7 mouse cellular contexts compared by ENCODE assay signal in the genomic region with DNA sequence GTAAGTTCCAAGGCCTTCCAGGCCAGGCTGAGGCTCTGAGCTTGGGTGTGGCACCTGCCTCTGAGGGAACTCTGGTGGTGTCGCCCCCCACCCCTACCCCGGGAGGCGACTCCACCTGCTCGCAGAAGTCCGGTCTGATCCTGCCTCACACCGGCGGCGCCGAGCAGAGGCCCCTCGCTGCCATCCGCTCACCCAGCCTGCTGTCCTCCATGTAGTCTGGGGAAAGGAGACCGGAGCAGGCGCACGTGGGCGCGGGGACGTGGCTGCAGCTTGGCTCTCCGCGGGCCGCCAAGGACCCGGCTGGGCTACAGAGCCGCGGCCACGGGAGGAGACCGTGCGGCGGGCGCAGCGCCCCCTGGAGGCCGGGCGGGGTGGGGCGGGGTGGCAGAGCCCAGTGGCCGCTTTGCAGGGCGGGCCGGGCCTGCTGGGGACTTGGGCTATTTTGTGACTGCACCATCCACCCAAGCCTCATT. TPM values are rescaled to one million over a fixed set of nuclear protein-coding genes. Genes with fewer than 3 reads are reported as not detected.
A peak's percentile ranks its signal among the peaks of the same experiment; 100 is the strongest.
DNase-seq lines count a peak whose midpoint lies in the region; ATAC-seq and TF ChIP-seq lines count a peak whose summit lies in the region.

No protein-coding gene starts in this region.

- no peaks in the 10 kb centered on the region for H3K9me3 ChIP-seq in ES-Bruce4 (replicated peaks; ENCODE audit: control insufficient read depth, insufficient read depth, low read length, poor library complexity, severe bottlenecking)
- H3K9me3 ChIP-seq in heart, embryonic 16.5 days (replicated peaks; ENCODE audit: control insufficient read depth, low read length) = no peaks in the 10 kb centered on the region
- no peaks in the 10 kb centered on the region for H3K9me3 ChIP-seq in limb, embryonic 12.5 days
- no peaks in the 10 kb centered on the region for H3K9me3 ChIP-seq in midbrain, embryonic 12.5 days

- H3K4me1 ChIP-seq in ES-Bruce4 (ENCODE audit: control insufficient read depth, insufficient read depth, low read length) = no peaks in the 10 kb centered on the region
- peaks cover 7% of the 10 kb centered on the region for H3K4me1 ChIP-seq in heart, embryonic 16.5 days (ENCODE audit: control insufficient read depth, insufficient read depth, low read length)
- peaks cover 16% of the 10 kb centered on the region for H3K4me1 ChIP-seq in limb, embryonic 12.5 days (replicated peaks)
- H3K4me1 ChIP-seq in midbrain, embryonic 12.5 days = peaks cover 12% of the 10 kb centered on the region

- H3K27me3 ChIP-seq in ES-Bruce4 (ENCODE audit: control insufficient read depth, insufficient read depth, low read length, poor library complexity, severe bottlenecking) = peaks cover 28% of the 10 kb centered on the region
- peaks cover 68% of the 10 kb centered on the region for H3K27me3 ChIP-seq in heart, embryonic 16.5 days (ENCODE audit: control insufficient read depth, insufficient read depth, low read length)
- peaks cover 95% of the 10 kb centered on the region for H3K27me3 ChIP-seq in limb, embryonic 12.5 days
- H3K27me3 ChIP-seq in midbrain, embryonic 12.5 days = peaks cover 94% of the 10 kb centered on the region

- no peaks in the 10 kb centered on the region for H3K36me3 ChIP-seq in ES-Bruce4 (ENCODE audit: control insufficient read depth, insufficient read depth, low read length, poor library complexity, severe bottlenecking)
- no peaks in the 10 kb centered on the region for H3K36me3 ChIP-seq in heart, embryonic 16.5 days (ENCODE audit: control insufficient read depth, insufficient read depth)
- H3K36me3 ChIP-seq in limb, embryonic 12.5 days = no peaks in the 10 kb centered on the region
- no peaks in the 10 kb centered on the region for H3K36me3 ChIP-seq in midbrain, embryonic 12.5 days

- peak overlapping the region; percentile 86 for H3K9ac ChIP-seq in ES-Bruce4 (ENCODE audit: low read depth, poor library complexity, severe bottlenecking)
- H3K9ac ChIP-seq in heart, embryonic 16.5 days (ENCODE audit: low read length) = peak overlapping the region; percentile 63
- H3K9ac ChIP-seq in limb, embryonic 12.5 days (replicated peaks) = no peak overlapping the region; the same call in 1 of the 2 replicates
- H3K9ac ChIP-seq in midbrain, embryonic 12.5 days (replicated peaks) = no peak overlapping the region

- TF ChIP-seq CTCF in ES-Bruce4 (IDR thresholded peaks at IDR 0.05; ENCODE audit: low read depth, low read length) = peak; percentile 40

- TF ChIP-seq POLR2A in ES-Bruce4 (IDR thresholded peaks at IDR 0.05; ENCODE audit: insufficient read depth, low read length) = no peak

- peak; percentile 32; the same call in 1 of the 2 replicates for ATAC-seq in heart, embryonic 16.5 days (replicated peaks; ENCODE audit: extremely low read depth, insufficient read depth, low FRiP score)
- peak; percentile 87 for ATAC-seq in limb, embryonic 12.5 days (ENCODE audit: insufficient number of reproducible peaks, insufficient read depth, low FRiP score, low TSS enrichment, low read depth)
- peak; percentile 69 for ATAC-seq in midbrain, embryonic 12.5 days (ENCODE audit: low FRiP score, low read depth)

- 0% methylated on average over 27 of the region's 35 CpGs for WGBS in heart, embryonic 16.5 days
- under 1% methylated on average over 32 of the region's 35 CpGs for WGBS in limb, embryonic 12.5 days
- under 1% methylated on average over 26 of the region's 35 CpGs for WGBS in midbrain, embryonic 12.5 days

- peak overlapping the region; percentile 79 for H3K4me2 ChIP-seq in heart, embryonic 16.5 days (ENCODE audit: low read depth, low read length)
- peak overlapping the region; percentile 65 for H3K4me2 ChIP-seq in limb, embryonic 12.5 days
- H3K4me2 ChIP-seq in midbrain, embryonic 12.5 days (replicated peaks) = peak overlapping the region; percentile 44

- peak overlapping the region; percentile 90 for H3K4me3 ChIP-seq in ES-Bruce4 (ENCODE audit: low read depth, low read length)
- peak overlapping the region; percentile 48 for H3K4me3 ChIP-seq in heart, embryonic 16.5 days (ENCODE audit: low read length)
- H3K4me3 ChIP-seq in limb, embryonic 12.5 days (replicated peaks) = peak overlapping the region; percentile 37
- H3K4me3 ChIP-seq in midbrain, embryonic 12.5 days = peak overlapping the region; percentile 27

- 0 out of 2 replicates have a peak, but pooled peaks have one; percentile 3 for TF ChIP-seq EP300 in ES-Bruce4 (IDR thresholded peaks at IDR 0.05; ENCODE audit: insufficient read depth, low read depth, low read length)

- H3K27ac ChIP-seq in ES-Bruce4 (ENCODE audit: insufficient read depth, low read length) = no peak overlapping the region
- H3K27ac ChIP-seq in heart, embryonic 16.5 days (ENCODE audit: low read length) = no peak overlapping the region
- H3K27ac ChIP-seq in limb, embryonic 12.5 days = no peak overlapping the region
- H3K27ac ChIP-seq in midbrain, embryonic 12.5 days (replicated peaks) = no peak overlapping the region

- DNase-seq in CD4-positive helper T cell, adult 2 months (ENCODE audit: low read depth, low spot score) = peak; percentile 46
- DNase-seq in embryo, embryonic 9.5 days (ENCODE audit: extremely low spot score) = peak; percentile 83
- peak; percentile 79 for DNase-seq in testis, postnatal 10 days (ENCODE audit: low spot score)

RNA-seq across cellular contexts. Expression of gene Otp, which starts 6.9 kb away (rescaled TPM):
- polyA plus RNA-seq in ES-Bruce4 (2011; ENCODE audit: insufficient read depth, insufficient read length, low read depth, missing spikeins) = not detected in 2 replicates
- not detected in 2 replicates for polyA plus RNA-seq in heart, embryonic 16.5 days (2015; fragmentation: Nextera tagmentation; extraction: Ambion mirVana)
- not detected in 2 replicates for polyA plus RNA-seq in limb, embryonic 12.5 days (2016; fragmentation: Nextera tagmentation; extraction: Ambion mirVana)
- polyA plus RNA-seq in midbrain, embryonic 12.5 days (2016; fragmentation: Nextera tagmentation; extraction: Ambion mirVana) = 2.1 and 3.0 TPM in 2 replicates

Comparison
In these comparisons a context has a peak if more than half of its experiments do, and no peak if none do; other contexts are left out.
1. H3K4me3 ChIP-seq: peak in every context shown above with its lines; median percentile 90 in ES-Bruce4; 48 in heart, embryonic 16.5 days; 37 in limb, embryonic 12.5 days; 27 in midbrain, embryonic 12.5 days.
2. H3K9ac ChIP-seq: peak in ES-Bruce4 (single experiment) and heart, embryonic 16.5 days (single experiment); none in limb, embryonic 12.5 days (single experiment) and midbrain, embryonic 12.5 days (single experiment).
3. ATAC-seq: peak in every context shown above with its lines; median percentile 87 in limb, embryonic 12.5 days; 69 in midbrain, embryonic 12.5 days; 32 in heart, embryonic 16.5 days.
4. Peak in every context shown above with its lines, with median percentiles within 50 percentile points of each other: DNase-seq and H3K4me2 ChIP-seq.